Comparison of ENCODE assay signal across 28 mouse cellular contexts in the genomic region with DNA sequence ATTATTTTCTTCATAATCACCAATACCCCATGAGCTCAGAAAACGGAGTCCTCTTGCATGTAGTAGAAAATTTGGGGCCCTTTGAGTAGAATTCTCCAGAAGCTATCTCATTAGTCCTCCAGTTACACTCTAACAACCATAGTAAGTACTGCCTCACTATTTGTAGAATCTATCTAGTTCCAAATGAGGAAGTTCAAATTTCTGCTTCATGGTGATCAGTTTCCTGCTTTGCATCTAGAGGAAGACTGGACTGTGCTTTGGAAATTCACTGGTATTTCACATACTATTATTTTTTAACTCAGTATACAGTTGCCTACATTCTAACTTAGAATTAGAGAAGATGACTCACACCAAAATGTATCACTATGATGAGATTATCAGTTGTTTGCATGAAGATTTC.
DNase-seq lines count a peak whose midpoint lies in the region; ATAC-seq lines count a peak whose summit lies in the region.
"Had no signal": no experiment of that assay in that cellular context is flagged by ENCODE, and none has a peak within 500 bp of the region (broad histone marks: within the 10 kb centered on the region; RNA-seq: fewer than 3 reads in every experiment).

No protein-coding gene starts in this region.

- no peak overlapping the region for H3K4me3 ChIP-seq in forebrain, embryonic 14.5 days (ENCODE audit: low read depth, low read length)
- H3K4me3 ChIP-seq: embryonic facial prominence, embryonic 13.5 days; embryonic facial prominence, embryonic 15.5 days; erythroblast, embryonic 14.5 days; forebrain, embryonic 10.5 days; forebrain, embryonic 12.5 days; forebrain, embryonic 15.5 days had no signal

- H3K4me1 ChIP-seq in forebrain, embryonic 14.5 days (ENCODE audit: control insufficient read depth, insufficient read depth, low read length): no peaks in the 10 kb centered on the region
- H3K4me1 ChIP-seq: embryonic facial prominence, embryonic 13.5 days; embryonic facial prominence, embryonic 15.5 days; forebrain, embryonic 10.5 days; forebrain, embryonic 12.5 days; forebrain, embryonic 15.5 days had no signal

- 67% methylated on average over 1 of the region's 1 CpGs for WGBS in forebrain, embryonic 14.5 days

- H3K9ac ChIP-seq in forebrain, embryonic 14.5 days (ENCODE audit: low read length): no peak overlapping the region
- H3K9ac ChIP-seq: embryonic facial prominence, embryonic 13.5 days; embryonic facial prominence, embryonic 15.5 days; forebrain, embryonic 12.5 days; forebrain, embryonic 15.5 days; forebrain, postnatal 0 days had no signal

- DNase-seq in urinary bladder, postnatal 25 days (ENCODE audit: low spot score): no peak
- DNase-seq in frontal cortex, adult 2 months (ENCODE audit: extremely low spot score in 1 of 2, low spot score in 1 of 2): no peak
- no peak for DNase-seq in forebrain, embryonic 14.5 days (ENCODE audit: low spot score)
- no peak for DNase-seq in retina, embryonic 14.5 days (ENCODE audit: low spot score)
- DNase-seq: adrenal gland, adult 8-10 months; adrenal gland, postnatal 14 days; adrenal gland, postnatal 36 days; cerebellum, adult 11-12 months; cerebellum, adult 2 months; cerebellum, adult 9-10 months; cerebellum, postnatal 10 days; cerebellum, postnatal 25 days; embryo, embryonic 11 days; forebrain, postnatal 0 days had no signal

- H3K27ac ChIP-seq in forebrain, embryonic 14.5 days (ENCODE audit: low read depth, low read length): no peak overlapping the region
- H3K27ac ChIP-seq: embryonic facial prominence, embryonic 13.5 days; embryonic facial prominence, embryonic 15.5 days; forebrain, embryonic 10.5 days; forebrain, embryonic 12.5 days; forebrain, embryonic 15.5 days had no signal

- H3K9me3 ChIP-seq in forebrain, embryonic 14.5 days (replicated peaks; ENCODE audit: control insufficient read depth, low read length): peaks cover 25% of the 10 kb centered on the region

- no peak overlapping the region for H3K4me2 ChIP-seq in forebrain, embryonic 14.5 days (ENCODE audit: low read length)
- H3K4me2 ChIP-seq: embryonic facial prominence, embryonic 13.5 days; embryonic facial prominence, embryonic 15.5 days; forebrain, embryonic 12.5 days; forebrain, embryonic 15.5 days had no signal

- no peaks in the 10 kb centered on the region for H3K36me3 ChIP-seq in forebrain, embryonic 14.5 days (ENCODE audit: control insufficient read depth, insufficient read depth, low read length)
- H3K36me3 ChIP-seq: embryonic facial prominence, embryonic 13.5 days; embryonic facial prominence, embryonic 15.5 days; forebrain, embryonic 10.5 days; forebrain, embryonic 12.5 days; forebrain, embryonic 15.5 days; G1E had no signal

- peak; percentile 46 for ATAC-seq in common myeloid progenitor, adult 5-6 weeks (replicated peaks; ENCODE audit: low read depth, poor library complexity, severe bottlenecking)
- peak; percentile 44 to 51; a peak in 3 of 4 replicates for ATAC-seq in hematopoietic stem cell, adult 5-6 weeks (replicated peaks in 1 of 2; ENCODE audit: insufficient read depth in 1 of 2, low FRiP score in 2 of 2, low TSS enrichment in 1 of 2, low read depth in 1 of 2, poor library complexity in 2 of 2, severe bottlenecking in 2 of 2)
- peak; percentile 43 for ATAC-seq in megakaryocyte progenitor cell, adult 5-6 weeks (replicated peaks; ENCODE audit: poor library complexity)
- no peak for ATAC-seq in forebrain, embryonic 14.5 days
- ATAC-seq: activated CD4-positive, CD25-positive, alpha-beta regulatory T cell, adult 4 months; CD4-positive, CD25-positive, alpha-beta regulatory T cell, adult 4 months; forebrain, embryonic 15.5 days; forebrain, postnatal 0 days; Patski had no signal

- H3K27me3 ChIP-seq in forebrain, embryonic 14.5 days (replicated peaks; ENCODE audit: control insufficient read depth, insufficient read depth, low read length): no peaks in the 10 kb centered on the region
- H3K27me3 ChIP-seq: CH12.LX; embryonic facial prominence, embryonic 13.5 days; embryonic facial prominence, embryonic 15.5 days; forebrain, embryonic 12.5 days; forebrain, embryonic 15.5 days; Patski had no signal
